Mouse (Mus musculus): ENCODE data around the gene Xlr4a. TPM values are rescaled to one million over a fixed set of nuclear protein-coding genes. Genes with fewer than 3 reads are reported as not detected.

Gene Xlr4a
- 0.12 TPM in 1 of 2 replicates, not detected in the other for polyA plus RNA-seq (2012; rRNA removed)

DNA sequence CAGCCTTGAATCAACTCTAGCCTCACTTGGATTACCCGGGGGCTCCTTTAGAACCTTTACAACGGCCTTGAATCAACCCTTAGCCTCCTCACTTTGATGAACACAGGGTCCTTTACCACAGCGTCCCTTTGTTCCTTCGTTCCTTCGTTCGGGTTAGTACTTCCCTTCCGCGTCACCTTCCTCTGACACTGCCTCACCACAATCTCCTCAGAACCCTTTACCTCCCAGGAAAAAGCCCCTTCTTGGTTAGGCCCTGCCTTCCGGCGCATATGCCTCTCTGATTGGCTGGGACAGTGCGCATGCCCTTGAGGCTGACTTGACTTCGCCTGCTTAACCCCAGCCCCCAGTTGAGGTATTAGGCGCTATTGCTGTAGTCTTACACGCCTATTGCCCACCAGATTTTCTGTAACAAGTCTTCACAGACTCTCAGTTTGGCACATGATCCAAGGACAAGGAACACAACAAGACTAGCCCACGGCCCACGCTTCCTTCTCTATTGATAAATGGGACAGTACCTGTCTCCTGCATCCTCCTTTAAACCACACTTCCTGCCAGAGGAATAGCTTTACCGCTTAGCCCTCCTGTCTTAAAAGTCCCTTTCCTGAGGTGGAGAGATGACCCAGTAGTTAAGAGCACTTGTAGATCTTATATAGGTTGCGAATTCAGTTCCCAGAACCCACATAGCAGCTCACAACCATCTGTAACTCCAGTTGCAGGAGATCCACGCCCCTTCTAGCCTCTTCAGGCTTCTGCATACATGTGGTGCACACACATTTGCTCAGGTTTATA lies at the start of gene Xlr4a:
Gene Xlr4a, minus strand, starts transcription at position 212 of the 789 bp plus-strand sequence.

DNA sequence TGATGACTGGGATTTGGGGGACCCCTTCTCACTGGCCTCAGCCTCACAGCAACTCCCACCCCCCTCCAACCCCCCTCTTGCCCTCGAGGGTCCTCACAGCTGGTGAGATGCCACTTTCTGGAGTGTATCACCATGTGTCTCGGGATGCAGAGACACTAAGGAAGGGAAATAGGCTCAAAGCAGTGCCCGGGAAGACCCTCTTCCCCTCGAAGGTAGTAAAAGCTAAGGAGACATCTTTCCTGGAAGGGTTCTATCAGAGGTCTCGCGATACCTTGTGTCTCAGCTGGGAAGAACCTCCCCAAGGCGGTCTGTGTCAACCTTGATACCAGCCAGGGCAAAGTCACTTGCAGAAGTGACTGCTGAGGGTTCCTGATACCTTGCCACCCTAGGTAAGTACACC lies 34.5 kb upstream of the Xlr4a start, which contains the start of gene Gm14685:
Gene Gm14685, plus strand, starts transcription at position 301 of the 400 bp plus-strand sequence.

DNA sequence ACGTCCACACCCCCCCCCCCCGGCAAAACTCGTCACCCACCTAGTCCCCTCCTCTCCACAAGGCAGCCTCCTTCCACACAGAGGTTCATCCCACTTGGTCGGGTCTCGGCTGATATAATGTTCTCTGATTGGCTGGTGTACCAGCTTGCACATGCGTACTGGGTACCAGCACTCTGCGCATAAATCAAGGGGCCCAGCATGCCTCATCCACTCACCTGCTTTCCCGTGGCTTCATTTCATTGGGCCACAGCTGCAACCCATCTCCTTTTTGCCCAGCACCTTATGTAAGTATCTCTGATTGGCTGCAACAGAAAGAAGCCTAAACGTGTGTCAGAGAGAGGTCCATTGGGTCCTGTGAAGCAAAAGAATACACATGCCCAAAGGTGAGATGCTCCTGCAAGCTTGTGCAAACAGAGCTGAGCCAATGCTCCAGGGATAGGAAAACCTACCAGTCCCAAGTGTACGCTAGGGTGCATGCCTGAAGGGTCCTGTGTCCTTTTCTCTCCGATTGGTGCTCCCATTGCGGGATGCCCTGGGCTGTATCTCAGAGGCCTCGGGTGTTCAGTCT lies 14.7 kb upstream of the Xlr4a start, which contains the start of gene Xlr3a:
Gene Xlr3a, minus strand, starts transcription at position 155 of the 568 bp plus-strand sequence.

DNA sequence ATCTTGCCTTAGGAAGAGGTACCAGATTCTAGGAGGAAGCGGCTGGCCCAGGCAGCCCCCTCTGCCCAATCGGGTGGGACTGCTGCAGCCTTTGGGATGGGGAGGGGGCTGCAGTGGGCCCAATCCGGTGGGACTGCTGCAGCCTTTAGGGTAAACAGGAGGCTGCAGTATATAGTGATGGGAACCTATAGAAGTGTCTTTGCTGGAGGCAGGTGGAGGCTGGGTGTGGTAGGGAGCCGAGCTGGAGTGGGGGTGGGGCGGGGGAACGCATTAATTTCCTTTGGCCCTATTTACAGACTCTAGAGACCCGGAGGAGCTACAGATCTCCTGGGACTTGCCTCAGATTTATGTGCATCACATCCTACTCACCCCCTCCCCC lies 17.9 kb downstream of the Xlr4a start, which contains the start of gene Pnma3:
Gene Pnma3, plus strand, starts transcription at position 373 of the 379 bp plus-strand sequence.

DNA sequence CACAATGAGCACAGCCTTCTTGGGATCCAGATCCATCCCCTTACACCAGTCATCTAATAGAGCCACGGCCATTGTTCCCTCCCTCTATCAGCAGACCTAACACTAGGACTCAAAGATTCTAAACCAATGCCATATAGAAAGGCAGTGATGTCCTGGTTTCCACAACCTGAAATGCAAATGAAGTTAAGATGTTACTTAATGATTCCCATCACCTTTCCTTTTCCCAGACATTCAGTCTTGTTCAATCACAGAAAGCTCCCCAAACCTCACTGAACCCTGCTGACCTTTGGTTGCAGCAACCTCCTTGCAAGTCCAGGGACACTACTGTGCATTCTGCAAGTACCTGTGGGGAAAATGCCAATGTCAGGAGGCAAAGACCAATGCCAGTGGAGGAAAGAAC lies 45.3 kb downstream of the Xlr4a start, which contains the start of gene Pnma5:
Gene Pnma5, minus strand, starts transcription at position 101 of the 400 bp plus-strand sequence.

Other genes starting within 250 kb of the Xlr4a start
- gene Cetn2, start 164.1 kb downstream of the Xlr4a start, polyA plus RNA-seq (2012; rRNA removed): 2.2 and 2.8 TPM in 2 replicates
- gene Nsdhl, start 163.9 kb downstream of the Xlr4a start, polyA plus RNA-seq (2012; rRNA removed): 8.2 and 11.8 TPM in 2 replicates
- gene Zfp185, start 95.1 kb downstream of the Xlr4a start, polyA plus RNA-seq (2012; rRNA removed): 4.9 and 5.3 TPM in 2 replicates
- gene Pnma5, start 45.4 kb downstream of the Xlr4a start, polyA plus RNA-seq (2012; rRNA removed): 0.14 and 0.17 TPM in 2 replicates
- 0.03 TPM in 1 of 2 replicates, not detected in the other for gene Pnma3, start 17.7 kb downstream of the Xlr4a start, polyA plus RNA-seq (2012; rRNA removed)
- 0.41 and 0.93 TPM in 2 replicates for gene Xlr3a, start 14.6 kb upstream of the Xlr4a start, polyA plus RNA-seq (2012; rRNA removed)
- gene Gm14685, start 34.6 kb upstream of the Xlr4a start, polyA plus RNA-seq (2012; rRNA removed): 0.20 TPM in 1 of 2 replicates, not detected in the other
- not detected in 2 replicates for gene Xlr5b, start 66.3 kb upstream of the Xlr4a start, polyA plus RNA-seq (2012; rRNA removed)
- 0.12 TPM in 1 of 2 replicates, not detected in the other for gene DXBay18, start 67.0 kb upstream of the Xlr4a start, polyA plus RNA-seq (2012; rRNA removed)
- gene Spin2d, start 94.5 kb upstream of the Xlr4a start, polyA plus RNA-seq (2012; rRNA removed): not detected in 2 replicates
- 0.33 and 1.5 TPM in 2 replicates for gene Xlr3b, start 109.7 kb upstream of the Xlr4a start, polyA plus RNA-seq (2012; rRNA removed)
- gene Xlr4b, start 131.9 kb upstream of the Xlr4a start, polyA plus RNA-seq (2012; rRNA removed): 0.17 and 0.23 TPM in 2 replicates
- 26.3 and 35.3 TPM in 2 replicates for gene F8a, start 145.8 kb upstream of the Xlr4a start, polyA plus RNA-seq (2012; rRNA removed)
- gene Xlr4c, start 160.7 kb upstream of the Xlr4a start, polyA plus RNA-seq (2012; rRNA removed): 0.09 and 0.10 TPM in 2 replicates
- gene Xlr3c, start 182.9 kb upstream of the Xlr4a start, polyA plus RNA-seq (2012; rRNA removed): not detected in 2 replicates
- gene Xlr5a, start 210.5 kb upstream of the Xlr4a start, polyA plus RNA-seq (2012; rRNA removed): 0.09 TPM in 1 of 2 replicates, not detected in the other
- not detected in 2 replicates for gene Xlr5c, start 210.5 kb upstream of the Xlr4a start, polyA plus RNA-seq (2012; rRNA removed)

Measured in ovary, adult 2 months (tissue).